Mouse (Mus musculus) E14TG2a.4 (cell line): Measurements from ENCODE around the gene Rin2.
A peak's percentile ranks its signal among the peaks of the same experiment; 100 is the strongest.

Experiments
- H3K27me3 ChIP-seq: 2 replicates; pipeline ENCODE4 v1.6.1; 2014; ENCODE audit warnings: low read length, control low read depth; ENCODE audit not compliant: insufficient read depth
- H3K36me3 ChIP-seq: 2 replicates; pipeline ENCODE4 v1.6.1; 2014; ENCODE audit warnings: low read length, control low read depth; ENCODE audit not compliant: insufficient read depth
- H3K4me1 ChIP-seq: replicated peaks from 2 replicates; pipeline ENCODE4 v1.6.1; 2014; ENCODE audit warnings: low read depth, low read length, control low read depth
- H3K4me3 ChIP-seq: replicated peaks from 2 replicates; pipeline ENCODE4 v1.5.1; 2014; ENCODE audit warnings: mild to moderate bottlenecking, low read length
- H3K9me3 ChIP-seq: 2 replicates; pipeline ENCODE4 v1.6.1; 2014; ENCODE audit warnings: low read length, control low read depth
- CTCF ChIP-seq: conservative IDR thresholded peaks from 2 replicates; pipeline ENCODE4 v1.5.1; 2014; ENCODE audit warnings: low read length
- NANOG ChIP-seq: IDR thresholded peaks from 2 replicates; pipeline ENCODE4 v1.6.1; 2014; ENCODE audit warnings: borderline replicate concordance, low read length, mixed read lengths
- POU5F1 ChIP-seq: IDR thresholded peaks from 2 replicates; pipeline ENCODE4 v1.6.1; 2014; ENCODE audit warnings: low read length, borderline replicate concordance

The Rin2 gene

GRCm38 (mm10) chr2:145785758-145786617, 111.0 kb downstream of the Rin2 start:
- Histone ChIP-seq H3K36me3 (no peaks in the 10 kb centered on the region), H3K4me1 (peaks cover 47% of the 10 kb centered on the region), H3K27me3 (no peaks in the 10 kb centered on the region; the same call in 1 of the 2 replicates), H3K9me3 (no peaks in the 10 kb centered on the region; the same call in 1 of the 2 replicates), H3K4me3 (peak overlapping the region; percentile 67)
- no peak for TF ChIP-seq NANOG
- TF ChIP-seq CTCF, result no peak
- TF ChIP-seq POU5F1, result no peak

GRCm38 (mm10) chr2:145786618-145786932, 111.6 kb downstream of the Rin2 start:
- Histone ChIP-seq H3K4me3 (peak overlapping the region; percentile 67), H3K27me3 (no peaks in the 10 kb centered on the region; the same call in 1 of the 2 replicates), H3K4me1 (peaks cover 44% of the 10 kb centered on the region), H3K36me3 (no peaks in the 10 kb centered on the region), H3K9me3 (no peaks in the 10 kb centered on the region; the same call in 1 of the 2 replicates)
- TF ChIP-seq CTCF (no peak), POU5F1 (no peak), NANOG (no peak)

DNA sequence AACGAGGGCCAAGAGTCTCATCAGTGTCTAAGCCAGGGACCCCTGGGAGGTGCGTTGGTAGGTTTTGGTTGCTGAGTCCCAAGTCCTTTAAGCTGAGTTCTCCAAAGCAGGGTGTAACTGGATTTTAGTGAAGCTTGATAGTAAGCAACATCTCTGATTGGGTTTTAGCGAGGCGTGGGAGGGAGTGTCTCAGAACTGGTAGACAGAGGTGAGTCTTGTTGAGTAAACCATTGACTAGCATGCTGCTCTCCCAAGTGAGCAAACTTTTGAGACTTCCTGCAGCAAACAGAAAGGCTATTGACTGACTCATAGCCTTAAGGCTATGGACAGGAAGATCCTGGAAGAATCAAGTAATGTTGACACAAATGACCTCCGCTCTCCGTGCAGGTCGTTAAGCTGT, 112.5 kb downstream of the Rin2 start:
- Histone ChIP-seq H3K9me3 (no peaks in the 10 kb centered on the region; the same call in 1 of the 2 replicates), H3K4me1 (peaks cover 41% of the 10 kb centered on the region), H3K4me3 (no peak overlapping the region), H3K27me3 (no peaks in the 10 kb centered on the region; the same call in 1 of the 2 replicates), H3K36me3 (no peaks in the 10 kb centered on the region)
- TF ChIP-seq CTCF (no peak), POU5F1 (no peak), NANOG (no peak)

- H3K4me3 ChIP-seq, result no peak overlapping the region
- H3K4me1 ChIP-seq, result peaks cover 37% of the 10 kb centered on the region
- H3K9me3 ChIP-seq, result no peaks in the 10 kb centered on the region; the same call in 1 of the 2 replicates
- TF ChIP-seq CTCF (no peak), POU5F1 (no peak), NANOG (no peak)
- H3K36me3 ChIP-seq, result no peaks in the 10 kb centered on the region
- H3K27me3 ChIP-seq, result no peaks in the 10 kb centered on the region
Measured at GRCm38 (mm10) chr2:145788562-145789346, 113.7 kb downstream of the Rin2 start.

GRCm38 (mm10) chr2:145793702-145794101, 118.7 kb downstream of the Rin2 start:
- Histone ChIP-seq H3K4me1 (peaks cover 40% of the 10 kb centered on the region), H3K36me3 (no peaks in the 10 kb centered on the region), H3K27me3 (no peaks in the 10 kb centered on the region), H3K4me3 (no peak overlapping the region), H3K9me3 (no peaks in the 10 kb centered on the region)
- TF ChIP-seq POU5F1 (no peak), CTCF (no peak), NANOG (no peak)

DNA sequence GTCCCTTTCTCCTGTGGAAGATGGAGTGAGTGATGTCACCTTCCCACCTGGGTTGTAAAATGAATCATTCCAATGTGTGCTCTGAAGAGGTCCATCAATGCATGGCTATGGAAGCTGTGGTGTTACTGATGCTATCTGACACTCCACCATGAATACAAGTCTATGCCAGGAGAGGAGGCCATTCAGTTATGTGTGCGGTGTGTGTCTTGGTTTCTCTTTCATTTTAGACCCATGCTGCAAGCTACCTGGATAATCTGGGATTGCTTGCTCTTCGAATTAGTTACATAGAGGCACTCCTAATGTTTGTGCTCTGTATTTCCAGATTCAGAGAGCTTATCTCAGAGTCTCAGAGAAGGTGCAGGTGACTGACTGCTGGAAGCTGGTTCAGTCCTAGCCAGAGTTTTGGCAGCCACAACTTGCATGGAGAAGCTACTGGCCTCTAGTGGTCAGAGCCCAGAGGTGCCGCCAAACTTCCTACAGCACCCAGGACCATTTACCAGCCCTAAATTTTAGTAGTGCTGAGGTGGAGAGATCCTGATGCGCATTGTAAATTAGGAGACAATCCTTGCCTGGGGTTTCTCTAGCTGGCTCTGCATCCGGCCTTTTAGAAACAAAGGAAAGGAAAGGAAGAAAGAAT, 119.4 kb downstream of the Rin2 start:
- no peaks in the 10 kb centered on the region for H3K27me3 ChIP-seq
- peaks cover 47% of the 10 kb centered on the region for H3K4me1 ChIP-seq
- TF ChIP-seq CTCF, result peak; percentile 77
- no peak for TF ChIP-seq POU5F1
- TF ChIP-seq NANOG, result no peak
- no peak overlapping the region for H3K4me3 ChIP-seq
- H3K36me3 ChIP-seq, result no peaks in the 10 kb centered on the region
- H3K9me3 ChIP-seq, result no peaks in the 10 kb centered on the region

DNA sequence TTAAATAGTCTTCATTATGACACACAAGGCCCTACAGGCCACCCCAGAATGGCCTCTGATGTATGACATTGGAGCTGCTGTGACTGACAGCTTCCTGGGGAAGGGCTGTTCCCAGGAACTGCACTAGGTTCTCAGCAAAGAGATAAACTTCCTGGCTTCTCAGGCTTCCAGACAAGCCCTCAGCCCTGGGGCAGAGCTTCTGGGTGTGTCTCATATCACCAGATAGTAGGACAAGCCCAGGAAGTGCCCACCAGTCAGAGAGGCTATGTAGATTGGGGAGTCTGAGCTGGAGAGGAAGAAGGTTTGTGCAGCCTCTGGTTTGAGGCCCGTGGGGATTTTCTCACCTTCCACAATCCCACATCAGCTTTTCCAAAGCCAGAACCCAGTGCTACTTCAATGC, 122.8 kb downstream of the Rin2 start:
- H3K27me3 ChIP-seq, result no peaks in the 10 kb centered on the region
- TF ChIP-seq POU5F1 (no peak), CTCF (no peak), NANOG (no peak)
- H3K4me1 ChIP-seq, result peaks cover 43% of the 10 kb centered on the region
- H3K4me3 ChIP-seq, result no peak overlapping the region
- no peaks in the 10 kb centered on the region for H3K9me3 ChIP-seq
- no peaks in the 10 kb centered on the region for H3K36me3 ChIP-seq

DNA sequence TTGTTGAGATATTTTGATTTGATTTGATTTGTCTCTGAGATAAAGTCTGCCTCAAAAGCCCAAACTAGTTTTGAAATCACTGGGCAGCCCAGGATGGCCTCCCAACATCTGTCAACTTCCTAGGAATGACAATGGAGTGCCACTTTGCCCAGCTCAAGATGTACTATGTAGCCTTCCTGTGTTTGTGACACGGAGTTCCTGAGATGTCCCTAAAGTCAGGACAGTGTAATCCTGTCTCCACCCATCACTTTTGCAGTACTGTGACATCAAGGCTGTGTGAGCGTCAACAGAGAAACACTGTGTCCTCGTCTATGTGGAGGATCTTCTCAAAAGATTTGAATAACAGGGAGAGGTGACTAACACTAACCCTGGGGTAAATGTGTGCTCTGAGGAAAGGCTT, 123.9 kb downstream of the Rin2 start:
- Histone ChIP-seq H3K27me3 (no peaks in the 10 kb centered on the region), H3K4me1 (peaks cover 43% of the 10 kb centered on the region), H3K4me3 (no peak overlapping the region), H3K36me3 (no peaks in the 10 kb centered on the region), H3K9me3 (no peaks in the 10 kb centered on the region)
- TF ChIP-seq POU5F1 (no peak), CTCF (no peak), NANOG (no peak)
